Mouse (Mus musculus): ENCODE results near the gene Mael.

Mael gene

DNA sequence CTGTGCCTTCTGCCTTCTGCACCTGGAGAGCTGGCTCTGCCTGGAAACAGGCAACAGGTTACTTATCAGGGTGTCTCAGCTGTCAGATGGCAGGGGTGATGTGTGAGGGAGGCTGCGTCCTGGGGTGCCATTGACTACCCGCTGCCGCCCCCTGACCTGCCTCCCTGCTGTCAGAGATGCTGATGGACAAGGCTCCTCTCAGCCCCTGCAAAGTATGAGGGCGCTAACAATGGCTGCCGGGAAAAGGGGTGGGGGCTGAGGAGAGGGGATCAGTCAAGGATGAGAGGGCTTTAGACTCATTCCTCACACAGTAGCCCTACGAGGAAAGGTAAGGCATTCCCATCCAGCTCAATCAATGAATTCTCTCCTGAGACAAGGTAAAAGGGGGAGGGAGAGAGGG, 17.8 kb upstream of the Mael start:
- Histone ChIP-seq H3K36me3 (ENCODE audit: control insufficient read depth, insufficient read depth, low read length, poor library complexity, severe bottlenecking) (no peaks in the 10 kb centered on the region), H3K27me3 (ENCODE audit: control insufficient read depth, insufficient read depth, low read length, poor library complexity, severe bottlenecking) (no peaks in the 10 kb centered on the region; the same call in 1 of the 2 replicates)
- DNase-seq (ENCODE audit: low read depth, low spot score): no peak

DNA sequence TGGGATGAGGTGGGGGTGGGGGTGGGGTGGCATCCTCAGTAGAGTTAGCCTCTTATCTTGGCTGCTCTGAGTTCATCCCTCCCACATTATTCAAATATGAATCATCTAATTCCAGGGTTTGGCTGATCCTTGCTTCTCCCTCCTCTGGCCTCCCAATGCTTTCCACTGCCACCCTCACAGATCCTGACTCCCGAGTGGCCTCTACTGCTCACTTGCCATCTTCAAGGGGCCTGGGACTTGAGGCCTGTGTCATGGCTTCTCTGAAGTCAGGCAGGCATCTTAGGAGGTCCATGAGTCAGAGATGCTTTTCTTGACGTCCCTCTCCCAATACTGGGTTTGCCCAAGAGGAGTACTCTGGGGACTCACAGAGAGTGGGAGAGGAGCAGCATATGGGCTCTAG, 17.1 kb upstream of the Mael start:
- Histone ChIP-seq H3K27me3 (ENCODE audit: control insufficient read depth, insufficient read depth, low read length, poor library complexity, severe bottlenecking) (no peaks in the 10 kb centered on the region; the same call in 1 of the 2 replicates), H3K36me3 (ENCODE audit: control insufficient read depth, insufficient read depth, low read length, poor library complexity, severe bottlenecking) (no peaks in the 10 kb centered on the region)
- DNase-seq (ENCODE audit: low read depth, low spot score): no peak

DNA sequence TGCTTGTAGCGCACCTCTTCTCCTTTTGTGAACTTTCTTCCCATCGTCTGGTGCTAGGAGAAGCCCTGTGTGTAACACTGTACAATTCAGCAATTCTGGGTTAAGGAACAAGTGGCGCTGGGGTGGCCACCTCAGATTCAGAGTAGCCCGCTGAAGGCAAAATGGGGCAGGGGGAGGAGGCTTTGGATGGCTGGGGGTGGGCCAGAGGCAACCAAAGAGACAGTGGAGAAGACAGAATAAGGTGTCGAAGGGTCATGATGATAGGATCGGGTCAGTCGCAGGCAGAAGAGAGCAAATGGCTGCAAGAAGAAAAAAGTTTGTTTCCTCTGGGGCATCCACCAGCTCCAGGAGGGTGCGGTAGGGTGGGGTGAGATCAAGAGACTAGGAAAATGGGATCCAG, 16.5 kb upstream of the Mael start:
- no peaks in the 10 kb centered on the region for H3K36me3 ChIP-seq (ENCODE audit: control insufficient read depth, insufficient read depth, low read length, poor library complexity, severe bottlenecking)
- no peak for DNase-seq (ENCODE audit: low read depth, low spot score)
- no peaks in the 10 kb centered on the region; the same call in 1 of the 2 replicates for H3K27me3 ChIP-seq (ENCODE audit: control insufficient read depth, insufficient read depth, low read length, poor library complexity, severe bottlenecking)

DNA sequence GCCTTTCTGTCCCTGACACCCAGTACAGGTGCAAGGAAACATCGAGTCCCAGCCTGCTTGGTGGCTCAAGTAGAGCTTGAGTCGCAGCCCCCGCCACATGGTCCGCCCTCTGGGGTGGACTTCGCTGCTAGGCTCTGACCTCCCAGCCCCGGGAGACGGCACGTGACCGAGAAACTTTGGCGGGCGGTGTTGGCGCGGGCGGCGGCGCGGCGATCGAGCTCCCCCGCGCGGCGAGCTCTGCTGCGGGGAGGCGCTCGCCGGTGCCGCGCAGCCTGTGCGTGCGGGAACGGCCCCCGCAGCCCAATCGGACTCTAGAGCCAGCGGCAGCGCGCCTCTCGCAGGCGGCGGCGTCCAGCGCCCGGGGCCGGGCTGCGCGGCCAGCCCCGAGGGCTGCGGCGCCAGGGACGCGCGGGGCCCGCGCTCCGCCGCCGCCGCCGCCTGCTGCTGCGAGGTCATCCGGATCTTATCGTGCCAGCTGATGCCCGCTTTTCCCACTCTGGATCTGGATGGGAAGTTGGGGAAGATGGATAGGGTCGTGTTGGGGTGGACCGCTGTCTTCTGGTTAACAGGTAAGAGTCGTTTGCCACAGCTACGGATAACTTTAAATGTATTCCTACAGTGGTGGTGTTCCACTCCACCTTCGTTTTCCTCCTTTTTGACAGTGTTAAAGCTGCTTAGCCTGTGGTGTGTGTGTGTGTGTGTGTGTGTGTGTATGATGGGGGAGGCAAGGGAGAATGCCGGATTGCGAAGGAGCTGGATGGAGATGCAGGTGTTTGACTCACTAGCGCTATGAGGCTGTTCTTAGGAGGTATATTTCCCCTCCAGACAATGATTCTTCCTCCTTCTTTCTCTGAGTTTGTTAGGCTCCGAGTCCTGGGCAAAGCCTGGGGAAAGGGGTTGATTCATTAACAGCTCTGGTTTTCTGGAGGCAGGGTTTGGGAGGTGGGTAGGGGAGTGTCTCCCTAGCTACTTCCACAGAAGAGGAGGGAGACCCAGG, 15.6 kb upstream of the Mael start, which contains the start of gene Ildr2:
TSS of gene Ildr2 (plus strand) at position 242 of the 997 bp plus-strand sequence.
- no peaks in the 10 kb centered on the region; the same call in 1 of the 2 replicates for H3K27me3 ChIP-seq (ENCODE audit: control insufficient read depth, insufficient read depth, low read length, poor library complexity, severe bottlenecking)
- no peak for DNase-seq (ENCODE audit: low read depth, low spot score)
- no peaks in the 10 kb centered on the region for H3K36me3 ChIP-seq (ENCODE audit: control insufficient read depth, insufficient read depth, low read length, poor library complexity, severe bottlenecking)

GRCm38 (mm10) chr1:166244285-166244684, 5.7 kb upstream of the Mael start:
- Histone ChIP-seq H3K27me3 (ENCODE audit: control insufficient read depth, insufficient read depth, low read length, poor library complexity, severe bottlenecking) (no peaks in the 10 kb centered on the region), H3K36me3 (ENCODE audit: control insufficient read depth, insufficient read depth, low read length, poor library complexity, severe bottlenecking) (no peaks in the 10 kb centered on the region)
- DNase-seq (ENCODE audit: low read depth, low spot score): no peak

- no peaks in the 10 kb centered on the region for H3K27me3 ChIP-seq (ENCODE audit: control insufficient read depth, insufficient read depth, low read length, poor library complexity, severe bottlenecking)
- H3K36me3 ChIP-seq (ENCODE audit: control insufficient read depth, insufficient read depth, low read length, poor library complexity, severe bottlenecking): no peaks in the 10 kb centered on the region
- DNase-seq (ENCODE audit: low read depth, low spot score): peak; percentile 2
Observed at GRCm38 (mm10) chr1:166214181-166214580, 24.4 kb downstream of the Mael start.

DNA sequence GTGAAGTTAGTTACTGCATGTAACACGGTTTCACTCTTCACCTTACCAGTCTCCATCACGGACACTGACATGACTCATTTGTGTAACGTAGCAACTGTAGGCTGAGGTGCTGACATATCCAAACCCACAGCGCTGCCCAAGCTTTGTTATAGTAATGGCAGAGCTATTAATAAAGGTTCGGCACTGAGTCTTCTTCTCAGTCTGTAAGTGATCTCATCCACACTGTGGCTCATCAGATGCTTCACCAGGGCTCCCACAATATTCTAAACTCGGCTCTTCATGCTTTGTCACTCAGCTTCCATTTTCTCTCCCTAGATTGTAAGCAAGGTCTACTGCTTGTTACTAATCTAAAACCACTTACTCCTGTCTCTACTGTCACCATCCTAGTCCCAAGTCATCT, 29.2 kb downstream of the Mael start:
- DNase-seq (ENCODE audit: low read depth, low spot score): no peak
- no peaks in the 10 kb centered on the region for H3K27me3 ChIP-seq (ENCODE audit: control insufficient read depth, insufficient read depth, low read length, poor library complexity, severe bottlenecking)
- no peaks in the 10 kb centered on the region for H3K36me3 ChIP-seq (ENCODE audit: control insufficient read depth, insufficient read depth, low read length, poor library complexity, severe bottlenecking)

- no peaks in the 10 kb centered on the region for H3K36me3 ChIP-seq (ENCODE audit: control insufficient read depth, insufficient read depth, low read length, poor library complexity, severe bottlenecking)
Observed at GRCm38 (mm10) chr1:166205159-166205558, 33.4 kb downstream of the Mael start.

DNA sequence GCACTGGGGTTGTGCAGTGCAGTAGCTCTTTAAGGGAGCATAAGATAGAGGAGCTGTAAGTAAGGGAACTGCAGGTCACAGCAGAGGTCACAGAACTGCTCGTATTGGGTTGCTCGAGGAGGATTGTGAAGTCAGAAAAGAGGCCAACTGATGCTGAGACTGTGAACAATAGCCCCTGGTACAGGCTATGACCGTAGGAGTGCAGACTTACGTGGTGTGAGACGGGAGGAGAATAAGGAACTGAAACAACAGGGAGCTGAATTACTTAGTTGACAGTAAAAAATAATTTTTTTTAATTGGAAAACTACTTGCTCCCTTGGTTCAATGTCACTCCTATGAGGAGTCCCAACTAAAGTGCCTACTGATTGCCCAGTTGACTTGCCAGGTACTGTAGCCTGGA, 34.4 kb downstream of the Mael start:
- Histone ChIP-seq H3K36me3 (ENCODE audit: control insufficient read depth, insufficient read depth, low read length, poor library complexity, severe bottlenecking) (no peaks in the 10 kb centered on the region), H3K27me3 (ENCODE audit: control insufficient read depth, insufficient read depth, low read length, poor library complexity, severe bottlenecking) (no peaks in the 10 kb centered on the region)
- DNase-seq (ENCODE audit: low read depth, low spot score): no peak

More at GRCm38 (mm10) chr1:166205159-166205558, 33.4 kb downstream of the Mael start:
- no peaks in the 10 kb centered on the region for H3K27me3 ChIP-seq (ENCODE audit: control insufficient read depth, insufficient read depth, low read length, poor library complexity, severe bottlenecking)
- DNase-seq (ENCODE audit: low read depth, low spot score): no peak

- DNase-seq (ENCODE audit: low read depth, low spot score): no peak
- no peaks in the 10 kb centered on the region for H3K36me3 ChIP-seq (ENCODE audit: control insufficient read depth, insufficient read depth, low read length, poor library complexity, severe bottlenecking)
- no peaks in the 10 kb centered on the region for H3K27me3 ChIP-seq (ENCODE audit: control insufficient read depth, insufficient read depth, low read length, poor library complexity, severe bottlenecking)
Observed at GRCm38 (mm10) chr1:166189821-166190220, 48.7 kb downstream of the Mael start.

- H3K36me3 ChIP-seq (ENCODE audit: control insufficient read depth, insufficient read depth, low read length, poor library complexity, severe bottlenecking): no peaks in the 10 kb centered on the region
- no peaks in the 10 kb centered on the region for H3K27me3 ChIP-seq (ENCODE audit: control insufficient read depth, insufficient read depth, low read length, poor library complexity, severe bottlenecking)
- DNase-seq (ENCODE audit: low read depth, low spot score): no peak
Observed at GRCm38 (mm10) chr1:166185357-166185756, 53.2 kb downstream of the Mael start.

GRCm38 (mm10) chr1:166184391-166185229, 53.9 kb downstream of the Mael start:
- no peaks in the 10 kb centered on the region for H3K36me3 ChIP-seq (ENCODE audit: control insufficient read depth, insufficient read depth, low read length, poor library complexity, severe bottlenecking)
- H3K27me3 ChIP-seq (ENCODE audit: control insufficient read depth, insufficient read depth, low read length, poor library complexity, severe bottlenecking): no peaks in the 10 kb centered on the region
- DNase-seq (ENCODE audit: low read depth, low spot score): no peak

DNA sequence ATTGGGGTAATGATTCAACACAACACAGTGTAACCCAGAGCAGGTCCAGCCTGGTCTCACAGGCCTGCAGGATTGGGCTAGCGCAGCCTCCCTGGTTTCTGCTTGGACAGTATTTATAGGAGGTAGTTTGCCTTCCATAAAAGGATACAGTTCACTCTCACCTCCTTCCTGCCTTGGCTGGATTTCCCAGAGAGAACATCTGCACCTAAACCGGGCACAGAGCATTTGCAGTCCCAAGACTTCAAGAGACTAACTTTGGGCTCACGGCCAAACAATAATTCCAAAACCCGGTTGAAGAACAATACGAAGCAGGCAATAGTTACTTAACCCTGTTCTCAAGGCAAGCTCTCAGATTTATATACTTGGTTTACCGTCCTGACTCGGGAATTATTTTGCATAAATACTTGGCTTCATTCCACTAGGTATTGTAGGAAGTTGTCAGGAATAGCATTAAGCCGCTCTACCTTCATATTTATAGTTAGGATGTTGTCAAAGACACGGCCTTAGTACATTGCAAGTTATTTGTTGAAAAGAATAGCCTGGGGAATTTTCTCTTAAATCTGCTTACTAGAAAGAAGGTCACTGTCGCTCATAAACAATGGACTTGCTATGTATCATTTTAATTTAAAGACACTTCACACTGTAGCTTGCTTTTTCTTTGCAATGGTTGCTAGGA, 55.5 kb downstream of the Mael start:
- Histone ChIP-seq H3K36me3 (ENCODE audit: control insufficient read depth, insufficient read depth, low read length, poor library complexity, severe bottlenecking) (no peaks in the 10 kb centered on the region), H3K27me3 (ENCODE audit: control insufficient read depth, insufficient read depth, low read length, poor library complexity, severe bottlenecking) (no peaks in the 10 kb centered on the region)
- no peak for DNase-seq (ENCODE audit: low read depth, low spot score)

DNA sequence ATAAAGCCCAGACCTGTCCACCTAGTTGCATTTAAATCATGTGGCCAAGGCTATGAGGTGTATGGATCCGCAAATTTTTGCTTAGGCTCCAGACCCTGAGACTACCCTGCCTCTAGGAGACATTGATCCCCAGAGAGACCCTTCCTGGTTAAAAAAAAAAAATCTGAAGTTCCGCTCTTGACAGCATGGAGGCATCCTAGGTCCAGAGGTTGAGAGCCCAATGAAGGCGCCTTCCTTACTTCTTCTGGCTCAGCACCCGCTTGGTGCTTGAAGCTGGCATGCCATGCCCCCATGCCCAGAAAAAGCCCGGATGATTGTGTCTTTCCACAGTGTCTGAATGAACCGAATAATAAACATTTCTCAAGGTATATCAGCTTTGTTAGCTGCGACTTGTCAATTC, 57.0 kb downstream of the Mael start:
- DNase-seq (ENCODE audit: low read depth, low spot score): no peak
- Histone ChIP-seq H3K27me3 (ENCODE audit: control insufficient read depth, insufficient read depth, low read length, poor library complexity, severe bottlenecking) (no peaks in the 10 kb centered on the region), H3K36me3 (ENCODE audit: control insufficient read depth, insufficient read depth, low read length, poor library complexity, severe bottlenecking) (no peaks in the 10 kb centered on the region)
